Mouse (Mus musculus): Measurements from ENCODE around the gene Osbpl7. TPM values are rescaled to one million over a fixed set of nuclear protein-coding genes. Genes with fewer than 3 reads are reported as not detected.

Osbpl7 gene
- polyA plus RNA-seq, 1 experiment from 2014 or later: 7.8 TPM

- H3K36me3 ChIP-seq (ENCODE audit: control insufficient read depth, insufficient read depth, low read length): no peaks in the 10 kb centered on the region
- no peak overlapping the region for H3K4me2 ChIP-seq (ENCODE audit: low read length)
- H3K9me3 ChIP-seq (ENCODE audit: control insufficient read depth, low read length): no peaks in the 10 kb centered on the region
- WGBS: 2% methylated on average over 13 of the region's 13 CpGs
- no peak overlapping the region for H3K4me3 ChIP-seq (replicated peaks; ENCODE audit: low read depth, low read length)
- no peak overlapping the region for H3K9ac ChIP-seq (replicated peaks; ENCODE audit: low read length)
- H3K4me1 ChIP-seq (ENCODE audit: control insufficient read depth, insufficient read depth, low read length): peaks cover 7% of the 10 kb centered on the region; the same call in 1 of the 2 replicates
- H3K27me3 ChIP-seq (ENCODE audit: control insufficient read depth, insufficient read depth, low read length): peaks cover 84% of the 10 kb centered on the region
- ATAC-seq (ENCODE audit: low FRiP score, low TSS enrichment) (no peak), DNase-seq (no peak)
- H3K27ac ChIP-seq (replicated peaks; ENCODE audit: low read depth, low read length): no peak overlapping the region
Observed at GRCm38 (mm10) chr11:97019345-97019708, 31.1 kb upstream of the Osbpl7 start.

DNA sequence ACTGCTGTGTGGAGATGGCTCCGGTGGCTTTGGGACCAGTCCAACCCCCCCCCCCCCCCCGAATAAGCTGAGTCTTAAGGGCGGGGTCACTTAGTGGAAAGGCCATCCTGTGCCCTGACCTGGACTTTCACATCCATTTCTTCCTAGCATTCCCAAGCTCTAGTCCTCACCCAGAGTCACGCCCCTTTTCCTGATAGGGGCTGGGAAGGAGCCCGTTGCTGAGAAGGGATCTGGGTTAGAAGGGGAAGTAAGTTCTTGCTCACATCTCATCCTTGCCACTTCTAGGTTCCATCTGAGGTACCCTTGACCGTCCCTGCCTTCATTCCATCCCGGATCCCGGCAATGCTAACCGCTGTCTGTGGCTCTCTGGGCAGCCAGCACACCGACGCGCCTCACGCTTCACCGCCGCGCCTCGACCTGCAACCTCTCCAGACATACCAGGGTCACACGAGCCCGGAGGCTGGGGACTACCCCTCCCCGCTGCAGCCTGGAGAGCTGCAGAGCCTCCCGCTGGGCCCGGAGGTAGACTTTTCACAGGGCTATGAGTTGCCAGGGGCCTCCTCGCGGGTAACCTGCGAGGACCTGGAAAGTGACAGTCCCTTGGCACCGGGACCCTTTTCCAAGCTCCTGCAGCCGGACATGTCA is 29.2 kb upstream of the Osbpl7 start:
- Histone ChIP-seq H3K27me3 (ENCODE audit: control insufficient read depth, insufficient read depth, low read length) (peaks cover 87% of the 10 kb centered on the region), H3K4me3 (replicated peaks; ENCODE audit: low read depth, low read length) (peak overlapping the region; percentile 41; the same call in 1 of the 2 replicates), H3K4me2 (ENCODE audit: low read length) (peak overlapping the region; percentile 64), H3K4me1 (ENCODE audit: control insufficient read depth, insufficient read depth, low read length) (peaks cover 10% of the 10 kb centered on the region; the same call in 1 of the 2 replicates), H3K36me3 (ENCODE audit: control insufficient read depth, insufficient read depth, low read length) (no peaks in the 10 kb centered on the region), H3K27ac (replicated peaks; ENCODE audit: low read depth, low read length) (no peak overlapping the region), H3K9me3 (ENCODE audit: control insufficient read depth, low read length) (no peaks in the 10 kb centered on the region), H3K9ac (replicated peaks; ENCODE audit: low read length) (no peak overlapping the region)
- WGBS: 1% methylated on average over 27 of the region's 27 CpGs
- DNase-seq (no peak), ATAC-seq (ENCODE audit: low FRiP score, low TSS enrichment) (no peak)

DNA sequence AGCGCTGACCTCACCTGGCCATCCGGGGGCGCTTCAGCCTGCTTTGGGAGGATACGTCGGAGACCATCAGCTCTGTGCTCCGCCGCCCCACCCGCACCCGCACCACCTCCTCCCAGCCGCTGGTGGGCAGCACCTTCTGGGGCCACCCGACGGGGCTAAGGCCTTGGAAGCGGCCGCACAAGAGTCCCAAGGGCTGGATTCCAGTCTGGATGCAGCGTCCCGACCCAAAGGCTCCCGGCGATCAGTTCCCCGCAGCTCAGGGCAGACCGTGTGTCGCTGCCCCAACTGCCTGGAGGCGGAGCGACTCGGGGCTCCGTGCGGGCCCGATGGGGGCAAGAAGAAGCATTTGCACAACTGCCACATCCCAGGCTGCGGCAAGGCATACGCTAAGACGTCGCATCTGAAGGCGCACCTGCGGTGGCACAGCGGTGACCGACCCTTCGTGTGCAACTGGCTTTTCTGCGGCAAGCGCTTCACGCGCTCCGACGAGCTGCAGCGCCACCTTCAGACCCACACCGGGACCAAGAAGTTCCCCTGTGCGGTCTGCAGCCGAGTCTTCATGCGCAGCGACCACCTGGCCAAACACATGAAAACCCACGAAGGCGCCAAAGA is 28.4 kb upstream of the Osbpl7 start:
- Histone ChIP-seq H3K27me3 (ENCODE audit: control insufficient read depth, insufficient read depth, low read length) (peaks cover 79% of the 10 kb centered on the region), H3K9ac (replicated peaks; ENCODE audit: low read length) (peak overlapping the region; percentile 36; the same call in 1 of the 2 replicates), H3K27ac (replicated peaks; ENCODE audit: low read depth, low read length) (no peak overlapping the region), H3K36me3 (ENCODE audit: control insufficient read depth, insufficient read depth, low read length) (no peaks in the 10 kb centered on the region), H3K4me1 (ENCODE audit: control insufficient read depth, insufficient read depth, low read length) (peaks cover 10% of the 10 kb centered on the region; the same call in 1 of the 2 replicates), H3K4me2 (ENCODE audit: low read length) (peak overlapping the region; percentile 64), H3K4me3 (replicated peaks; ENCODE audit: low read depth, low read length) (peak overlapping the region; percentile 41), H3K9me3 (ENCODE audit: control insufficient read depth, low read length) (no peaks in the 10 kb centered on the region)
- ATAC-seq (ENCODE audit: low FRiP score, low TSS enrichment): no peak
- under 1% methylated on average over 50 of the region's 50 CpGs for WGBS
- DNase-seq: peak; percentile 83

GRCm38 (mm10) chr11:97024977-97025376 is 25.5 kb upstream of the Osbpl7 start:
- Histone ChIP-seq H3K27me3 (ENCODE audit: control insufficient read depth, insufficient read depth, low read length) (peaks cover 54% of the 10 kb centered on the region), H3K4me3 (replicated peaks; ENCODE audit: low read depth, low read length) (no peak overlapping the region)
- WGBS: 14% methylated on average over 10 of the region's 10 CpGs

GRCm38 (mm10) chr11:97025721-97026344 is 24.6 kb upstream of the Osbpl7 start:
- Histone ChIP-seq H3K4me3 (replicated peaks; ENCODE audit: low read depth, low read length) (0 out of 2 replicates have a peak overlapping the region, but pooled peaks have one; percentile 3), H3K4me2 (ENCODE audit: low read length) (peak overlapping the region; percentile 40), H3K27ac (replicated peaks; ENCODE audit: low read depth, low read length) (no peak overlapping the region), H3K4me1 (ENCODE audit: control insufficient read depth, insufficient read depth, low read length) (peaks cover 14% of the 10 kb centered on the region), H3K27me3 (ENCODE audit: control insufficient read depth, insufficient read depth, low read length) (peaks cover 45% of the 10 kb centered on the region), H3K36me3 (ENCODE audit: control insufficient read depth, insufficient read depth, low read length) (no peaks in the 10 kb centered on the region), H3K9ac (replicated peaks; ENCODE audit: low read length) (no peak overlapping the region; the same call in 1 of the 2 replicates), H3K9me3 (ENCODE audit: control insufficient read depth, low read length) (no peaks in the 10 kb centered on the region)
- peak; percentile 93 for DNase-seq
- peak; percentile 23; the same call in 1 of the 2 replicates for ATAC-seq (ENCODE audit: low FRiP score, low TSS enrichment)
- 2% methylated on average over 17 of the region's 17 CpGs for WGBS

More at GRCm38 (mm10) chr11:97024977-97025376, 25.5 kb upstream of the Osbpl7 start:
- Histone ChIP-seq H3K4me1 (ENCODE audit: control insufficient read depth, insufficient read depth, low read length) (peaks cover 6% of the 10 kb centered on the region), H3K27ac (replicated peaks; ENCODE audit: low read depth, low read length) (no peak overlapping the region), H3K36me3 (ENCODE audit: control insufficient read depth, insufficient read depth, low read length) (no peaks in the 10 kb centered on the region), H3K9ac (replicated peaks; ENCODE audit: low read length) (no peak overlapping the region), H3K9me3 (ENCODE audit: control insufficient read depth, low read length) (no peaks in the 10 kb centered on the region), H3K4me2 (ENCODE audit: low read length) (no peak overlapping the region)
- DNase-seq (no peak), ATAC-seq (ENCODE audit: low FRiP score, low TSS enrichment) (no peak)

DNA sequence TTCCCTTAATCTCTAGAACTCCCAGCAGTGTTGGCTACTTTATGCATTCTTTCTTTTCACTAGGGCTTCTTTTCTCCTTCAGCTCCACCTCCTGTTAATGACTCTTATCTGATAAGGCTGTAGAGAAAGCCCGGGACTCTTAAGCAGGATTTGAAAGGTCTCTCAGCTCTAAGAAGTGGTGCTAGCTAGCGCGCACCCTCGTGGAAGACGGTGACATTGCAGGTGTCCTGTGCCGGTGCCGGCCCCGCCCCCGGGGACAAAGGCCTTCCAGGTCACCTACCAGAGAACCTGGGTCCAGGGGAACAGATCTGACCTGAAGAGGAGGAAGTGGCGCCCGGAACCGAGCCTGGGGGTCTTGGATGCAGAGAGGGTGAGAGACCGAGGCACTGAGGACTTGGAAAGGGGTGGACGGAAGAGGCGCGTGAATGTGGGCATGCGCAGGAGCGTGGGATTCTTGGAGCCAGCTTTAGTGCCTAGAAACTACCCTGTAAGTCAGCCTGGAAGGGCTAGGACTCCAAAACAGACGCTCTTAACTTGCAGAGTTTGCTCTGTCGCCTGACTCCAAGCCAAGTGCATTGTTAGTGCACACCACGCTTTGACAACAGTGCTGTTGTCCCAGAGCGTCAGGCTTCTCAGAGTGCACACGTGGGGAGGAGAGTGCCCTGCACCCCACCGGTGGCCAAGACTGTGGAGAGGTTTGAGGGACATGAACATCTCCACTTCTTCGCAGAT is 20.6 kb upstream of the Osbpl7 start, which contains the start of gene Scrn2:
Gene Scrn2, plus strand, starts transcription at position 253 of the 732 bp plus-strand sequence.
- Histone ChIP-seq H3K9ac (replicated peaks; ENCODE audit: low read length) (peak within 1 kb of the TSS; percentile 77), H3K9me3 (ENCODE audit: control insufficient read depth, low read length) (no peaks in the 10 kb centered on the region), H3K27ac (replicated peaks; ENCODE audit: low read depth, low read length) (peak within 1 kb of the TSS; percentile 77), H3K4me2 (ENCODE audit: low read length) (peak within 1 kb of the TSS; percentile 70), H3K4me3 (replicated peaks; ENCODE audit: low read depth, low read length) (peak within 1 kb of the TSS; percentile 56), H3K36me3 (ENCODE audit: control insufficient read depth, insufficient read depth, low read length) (no peaks in the 10 kb centered on the region), H3K27me3 (ENCODE audit: control insufficient read depth, insufficient read depth, low read length) (peaks cover 6% of the 10 kb centered on the region; the same call in 1 of the 2 replicates), H3K4me1 (ENCODE audit: control insufficient read depth, insufficient read depth, low read length) (peaks cover 12% of the 10 kb centered on the region)
- peak; percentile 91 for DNase-seq
- peak; percentile 73; the same call in 1 of the 2 replicates for ATAC-seq (ENCODE audit: low FRiP score, low TSS enrichment)
- WGBS: 1% methylated on average over 25 of the region's 25 CpGs

DNA sequence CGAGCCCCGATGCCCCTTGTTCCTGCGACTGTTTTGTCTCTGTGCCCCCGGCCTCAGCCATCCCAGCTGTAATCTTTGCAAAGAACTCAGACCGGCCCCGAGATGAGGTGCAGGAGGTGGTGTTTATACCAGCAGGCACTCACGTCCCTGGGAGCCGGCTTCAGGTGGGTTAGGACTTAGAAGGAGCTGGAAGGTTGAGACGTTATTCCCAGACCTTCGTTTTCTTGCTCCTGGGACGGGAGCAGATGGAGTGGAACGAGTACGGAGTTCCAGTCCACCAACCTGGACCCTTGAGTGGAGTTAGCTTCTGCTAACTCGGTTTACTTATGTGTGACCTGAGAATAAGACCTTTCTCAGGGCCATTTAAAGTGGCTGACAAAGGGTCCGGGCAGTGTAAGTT is 20.0 kb upstream of the Osbpl7 start:
- Histone ChIP-seq H3K27me3 (ENCODE audit: control insufficient read depth, insufficient read depth, low read length) (peaks cover under 1% of the 10 kb centered on the region; the same call in 1 of the 2 replicates), H3K9ac (replicated peaks; ENCODE audit: low read length) (peak overlapping the region; percentile 77), H3K9me3 (ENCODE audit: control insufficient read depth, low read length) (no peaks in the 10 kb centered on the region), H3K4me2 (ENCODE audit: low read length) (peak overlapping the region; percentile 70), H3K4me3 (replicated peaks; ENCODE audit: low read depth, low read length) (peak overlapping the region; percentile 56), H3K36me3 (ENCODE audit: control insufficient read depth, insufficient read depth, low read length) (no peaks in the 10 kb centered on the region), H3K27ac (replicated peaks; ENCODE audit: low read depth, low read length) (no peak overlapping the region), H3K4me1 (ENCODE audit: control insufficient read depth, insufficient read depth, low read length) (peaks cover 12% of the 10 kb centered on the region)
- WGBS: 19% methylated on average over 15 of the region's 15 CpGs
- ATAC-seq (ENCODE audit: low FRiP score, low TSS enrichment) (no peak), DNase-seq (no peak)

- 83% methylated on average over 12 of the region's 12 CpGs for WGBS
- Histone ChIP-seq H3K4me1 (ENCODE audit: control insufficient read depth, insufficient read depth, low read length) (peaks cover 10% of the 10 kb centered on the region), H3K4me2 (ENCODE audit: low read length) (no peak overlapping the region), H3K4me3 (replicated peaks; ENCODE audit: low read depth, low read length) (no peak overlapping the region), H3K9me3 (ENCODE audit: control insufficient read depth, low read length) (no peaks in the 10 kb centered on the region), H3K36me3 (ENCODE audit: control insufficient read depth, insufficient read depth, low read length) (no peaks in the 10 kb centered on the region), H3K27ac (replicated peaks; ENCODE audit: low read depth, low read length) (no peak overlapping the region), H3K27me3 (ENCODE audit: control insufficient read depth, insufficient read depth, low read length) (no peaks in the 10 kb centered on the region), H3K9ac (replicated peaks; ENCODE audit: low read length) (no peak overlapping the region)
- DNase-seq (no peak), ATAC-seq (ENCODE audit: low FRiP score, low TSS enrichment) (no peak)
Observed at GRCm38 (mm10) chr11:97031977-97032376, 18.5 kb upstream of the Osbpl7 start.

All from midbrain, embryonic 14.5 days (tissue).